Mouse (Mus musculus): Measurements from ENCODE around the gene Alpk1.

The Alpk1 gene

DNA sequence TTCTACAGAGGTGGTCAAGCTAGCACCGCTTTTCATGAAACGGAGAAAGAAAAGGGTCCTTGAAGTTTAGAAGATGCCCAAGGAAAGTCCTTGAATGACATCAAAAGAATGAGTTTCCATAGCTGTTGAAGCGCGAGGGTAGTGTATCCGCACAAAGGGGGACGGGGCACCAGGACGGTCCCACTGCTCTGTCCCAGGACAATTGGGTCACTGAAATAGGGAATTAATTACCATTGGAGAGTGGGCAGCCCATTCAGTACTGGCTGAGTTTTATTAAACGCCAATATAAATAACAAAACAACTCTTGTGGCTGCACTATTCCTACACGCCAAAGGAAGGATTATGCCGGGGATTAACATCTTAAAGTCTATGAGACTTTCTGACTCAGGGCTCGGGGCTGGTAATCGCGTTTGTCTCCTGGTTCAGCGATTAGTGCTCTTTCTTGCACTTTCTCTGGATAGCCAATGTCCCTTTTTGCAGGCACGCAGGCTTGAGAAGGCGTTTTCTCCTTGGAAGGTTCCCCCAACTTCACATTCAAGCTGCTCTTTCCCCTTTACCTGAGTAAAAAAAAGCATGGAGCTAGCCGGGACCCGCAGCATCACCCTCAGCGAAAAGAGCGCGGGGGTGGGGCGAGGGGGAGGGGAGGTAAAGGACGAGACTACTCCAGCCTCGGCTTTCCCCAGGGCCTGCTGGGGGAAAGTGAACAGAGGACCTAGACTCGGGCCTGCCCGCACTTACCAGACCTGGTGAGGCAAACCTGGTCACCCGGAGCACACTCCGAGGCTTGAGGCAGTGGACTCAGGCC is 153.0 kb downstream of the Alpk1 start:
- no peak for DNase-seq

DNA sequence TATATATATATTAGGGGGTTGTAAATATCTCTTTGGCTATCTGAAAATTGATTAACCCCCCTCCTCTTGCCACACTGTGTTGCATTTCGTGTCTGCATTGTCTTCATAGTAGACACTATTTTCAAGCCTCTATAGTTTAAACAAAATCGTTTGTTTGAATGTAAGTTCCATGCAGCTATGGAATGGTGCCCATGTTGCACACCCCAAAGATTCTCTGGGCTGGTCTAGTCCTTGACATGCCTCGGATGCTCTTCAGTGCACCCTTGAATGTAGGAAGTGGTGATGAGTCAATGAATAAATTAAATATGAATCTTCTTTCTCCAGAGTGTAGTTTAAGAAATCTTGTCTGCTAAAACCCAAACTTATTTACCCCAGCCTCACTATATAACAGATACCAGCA is 153.8 kb downstream of the Alpk1 start:
- no peak for DNase-seq

DNA sequence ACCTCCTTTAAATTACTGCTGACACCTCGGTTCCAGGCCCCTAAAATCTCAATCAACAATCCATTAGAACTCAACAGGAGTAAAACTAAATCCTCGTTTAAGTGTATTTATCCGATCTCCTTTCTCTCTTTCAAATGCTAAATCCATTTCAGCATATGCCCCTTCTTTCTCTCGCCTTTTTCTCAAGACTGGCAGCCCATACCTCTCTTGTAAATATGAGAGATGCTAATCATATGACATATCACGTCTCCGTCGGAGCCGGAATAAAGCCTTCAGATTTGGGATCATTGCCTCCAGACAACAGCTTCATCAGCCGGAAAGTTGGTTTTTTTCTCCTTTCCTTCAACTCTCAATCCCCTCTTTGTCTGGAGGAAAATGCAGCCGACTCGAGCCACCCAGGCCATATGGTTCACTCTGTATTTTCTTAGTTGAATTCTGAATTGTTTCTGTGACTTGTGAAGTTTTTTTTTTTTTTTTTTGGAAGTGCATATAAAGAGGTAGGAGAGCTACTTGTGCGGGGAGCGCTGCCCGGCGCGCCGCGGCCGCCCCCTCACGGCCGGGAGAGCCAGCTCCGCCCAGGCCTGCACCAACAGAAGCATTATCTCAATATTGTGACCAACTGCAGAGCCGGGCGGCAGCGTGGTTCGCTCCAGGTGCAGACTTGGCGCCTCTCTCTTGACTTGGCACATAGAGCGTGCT is 154.5 kb downstream of the Alpk1 start:
- DNase-seq = no peak

DNA sequence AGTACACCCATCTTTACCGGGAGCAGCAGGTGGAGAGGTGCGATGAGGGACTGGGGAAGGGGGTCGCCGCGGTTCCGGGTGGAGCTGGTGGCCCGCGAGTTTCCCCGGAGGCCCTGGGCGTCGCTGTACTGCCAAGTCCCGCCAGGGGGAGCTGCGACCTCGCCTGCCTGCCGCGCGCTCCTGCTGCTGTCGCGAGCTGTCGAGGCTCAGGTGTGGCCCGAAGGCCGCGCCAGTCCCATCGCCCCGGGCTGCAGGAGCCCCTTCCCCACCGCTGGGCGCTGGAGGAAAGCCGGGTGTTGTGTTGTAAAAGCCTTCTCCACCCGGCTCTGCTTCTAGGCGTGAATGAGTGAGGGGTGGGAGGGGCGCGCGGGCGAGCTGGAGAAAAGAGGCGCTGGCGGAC is 155.0 kb downstream of the Alpk1 start:
- peak; percentile 24 for DNase-seq
